Mouse (Mus musculus) spleen, adult 2 months (tissue): ENCODE results near the gene Morn1.

ENCODE experiments used
- CTCF ChIP-seq: fragments of 200-500 bp; IDR thresholded peaks from 2 replicates; pipeline ENCODE4 v1.5.1; 2011; ENCODE audit warnings: mild to moderate bottlenecking, inconsistent platforms; ENCODE audit not compliant: insufficient read depth, insufficient read length, insufficient replicate concordance; ENCODE audit errors: extremely low read depth
- POLR2A ChIP-seq: fragments of 200-500 bp; IDR thresholded peaks from 2 replicates; pipeline ENCODE4 v1.6.1; 2011; ENCODE audit warnings: low read depth, low read length, inconsistent platforms

DNA sequence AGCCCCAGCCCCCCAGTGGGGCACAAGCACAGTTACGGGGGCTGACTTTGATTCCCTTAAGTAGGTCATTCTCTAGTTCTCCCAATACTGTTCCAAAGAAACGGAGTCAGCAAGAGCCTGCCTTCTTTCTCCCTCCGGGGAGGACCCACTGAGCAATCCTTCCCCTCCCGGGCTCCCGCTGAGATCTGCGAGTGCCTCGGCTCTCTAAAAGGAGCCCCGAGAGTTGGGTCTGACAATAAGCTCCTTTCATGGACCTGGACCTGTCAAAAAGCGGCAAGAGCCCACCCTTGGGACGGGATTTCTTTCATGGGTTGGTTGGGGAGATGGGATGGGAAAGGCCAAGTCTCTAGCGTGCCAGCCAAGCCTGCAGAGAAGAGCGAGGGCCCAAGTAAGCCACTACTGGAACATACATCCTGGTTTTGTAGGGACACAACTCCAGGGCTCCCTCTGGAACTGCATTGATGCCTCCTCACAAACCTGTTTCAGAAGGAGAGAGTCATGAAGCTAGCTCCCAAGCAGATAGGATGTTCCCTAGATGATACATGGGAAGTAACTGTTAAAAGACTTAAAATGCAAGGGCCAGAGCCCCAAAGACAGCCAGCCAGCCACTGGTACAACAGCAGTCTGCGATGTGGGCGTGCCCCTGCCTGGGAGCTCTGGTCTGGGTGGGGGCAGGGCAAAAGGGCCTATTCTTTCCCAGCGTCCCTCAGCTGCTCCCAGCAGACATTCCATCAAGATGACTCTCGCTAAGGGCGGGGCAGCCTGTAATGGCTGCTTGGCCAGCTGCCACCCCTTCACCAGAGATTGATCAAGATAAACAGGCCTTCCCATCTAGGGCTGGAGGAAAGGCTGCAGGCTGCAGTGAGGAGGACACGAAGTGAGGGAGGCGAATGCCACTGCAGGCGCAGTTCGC, 86.8 kb downstream of the Morn1 start:
- TF ChIP-seq CTCF (no peak), POLR2A (no peak)
